Comparison of ENCODE assay signal across 9 mouse cellular contexts in the genomic region with DNA sequence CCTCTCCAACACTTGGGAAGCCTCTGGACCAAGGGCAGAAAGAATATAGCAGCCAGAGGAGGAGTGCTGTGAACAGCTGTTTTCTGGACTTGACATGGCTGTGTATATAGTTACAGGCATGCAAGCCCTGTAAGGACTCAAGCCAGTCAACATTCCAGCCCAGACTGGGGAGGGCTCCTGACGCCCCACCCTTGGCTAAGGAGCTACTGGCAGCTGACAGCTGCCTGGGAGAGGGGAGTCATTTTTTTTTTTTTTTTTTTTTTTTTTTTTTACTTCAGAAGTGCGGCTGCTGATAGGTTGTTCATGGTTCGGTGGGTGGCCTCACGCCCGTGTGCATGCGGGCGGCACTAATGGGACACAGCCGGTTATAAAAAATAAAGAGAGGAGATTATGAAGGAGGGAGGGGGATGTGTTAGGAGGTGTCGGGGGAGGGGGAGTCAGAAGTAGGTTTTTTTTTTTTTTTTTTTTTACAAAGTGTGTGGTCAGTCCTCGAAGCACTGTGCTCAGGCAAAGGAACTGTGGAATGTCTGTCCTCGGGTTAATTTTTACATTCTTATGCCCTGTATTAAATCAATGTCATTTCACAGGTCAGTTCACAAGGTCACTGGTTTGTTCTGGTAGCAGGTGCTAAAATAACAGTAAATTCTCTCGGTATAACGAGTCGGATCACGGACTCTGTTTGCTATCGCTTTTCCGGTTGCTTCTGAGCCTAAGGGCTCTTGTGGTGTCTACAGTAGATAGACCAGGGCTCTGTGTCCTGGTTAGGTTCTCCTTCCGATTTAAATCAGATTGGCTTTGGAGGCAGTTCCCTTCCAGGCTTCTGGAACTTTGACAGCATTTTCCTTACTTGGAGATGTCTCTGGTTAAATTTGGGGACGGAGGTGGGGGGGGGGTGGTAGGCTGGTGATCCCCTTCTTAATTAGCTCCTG.
DNase-seq lines count a peak whose midpoint lies in the region; ATAC-seq and TF ChIP-seq lines count a peak whose summit lies in the region.
"Had no signal": no experiment of that assay in that cellular context is flagged by ENCODE, and none has a peak within 500 bp of the region (broad histone marks: within the 10 kb centered on the region; RNA-seq: fewer than 3 reads in every experiment).

No protein-coding gene starts in this region.

- no peaks in the 10 kb centered on the region for H3K36me3 ChIP-seq in CH12.LX (replicated peaks in 1 of 2; ENCODE audit: control insufficient read depth in 1 of 2, insufficient read depth in 1 of 2, low read length in 1 of 2)
- no peaks in the 10 kb centered on the region for H3K36me3 ChIP-seq in embryonic facial prominence, embryonic 15.5 days
- H3K36me3 ChIP-seq in heart, embryonic 15.5 days: no peaks in the 10 kb centered on the region

- H3K27me3 ChIP-seq in CH12.LX (replicated peaks): no peaks in the 10 kb centered on the region
- H3K27me3 ChIP-seq in embryonic facial prominence, embryonic 15.5 days: no peaks in the 10 kb centered on the region
- H3K27me3 ChIP-seq in heart, embryonic 15.5 days: no peaks in the 10 kb centered on the region

- in situ Hi-C loops in CH12.LX (cut with MboI; ENCODE audit: low pct_ligation_motif_present, low pct_unique_long_range_greater_than_20kb, low sequenced_read_pairs): no loop called here

- dilution Hi-C loops in CH12.LX (cut with MboI; ENCODE audit: extremely low pct_ligation_motif_present, extremely low pct_unique_long_range_greater_than_20kb, low sequenced_read_pairs): no loop called here

- H3K79me2 ChIP-seq in CH12.LX (replicated peaks; ENCODE audit: control insufficient read depth, extremely low read depth, insufficient read depth, poor library complexity, severe bottlenecking): no peaks in the 10 kb centered on the region

- no peak for TF ChIP-seq RAD21 in CH12.LX (IDR thresholded peaks at IDR 0.05; ENCODE audit: low read depth, low read length)

- 12% methylated on average over 19 of the region's 19 CpGs for WGBS in embryonic facial prominence, embryonic 15.5 days
- 28% methylated on average over 19 of the region's 19 CpGs for WGBS in heart, embryonic 15.5 days

- no peak for TF ChIP-seq POLR2A in CH12.LX (IDR thresholded peaks at IDR 0.05; ENCODE audit: low read depth, low read length)

- peaks cover 7% of the 10 kb centered on the region for H3K9me3 ChIP-seq in CH12.LX (replicated peaks; ENCODE audit: low read length)
- no peaks in the 10 kb centered on the region for H3K9me3 ChIP-seq in embryonic facial prominence, embryonic 15.5 days (replicated peaks)
- H3K9me3 ChIP-seq in heart, embryonic 15.5 days (replicated peaks): no peaks in the 10 kb centered on the region

- H3K4me2 ChIP-seq in CH12.LX (ENCODE audit: insufficient read depth, low read depth, poor library complexity, severe bottlenecking): no peak overlapping the region
- peak overlapping the region; percentile 39 for H3K4me2 ChIP-seq in embryonic facial prominence, embryonic 15.5 days (replicated peaks)
- H3K4me2 ChIP-seq in heart, embryonic 15.5 days: peak overlapping the region; percentile 55

- DNase-seq in CH12.LX (ENCODE audit: extremely low read depth): no peak
- peak; percentile 54 for DNase-seq in kidney, postnatal 10 days
- DNase-seq in lung, postnatal 36 days: peak; percentile 69
- no peak for DNase-seq in ovary, postnatal 14 days (ENCODE audit: low spot score)
- no peak for DNase-seq in adrenal gland, adult 8-10 months
- no peak for DNase-seq in thymus, postnatal 25 days

- no peak for TF ChIP-seq CTCF in CH12.LX (conservative IDR thresholded peaks at IDR 0.05 in 1 of 2, IDR thresholded peaks at IDR 0.05 in 1 of 2; ENCODE audit: low read depth in 2 of 2, low read length in 2 of 2)

- no peak overlapping the region for H3K9ac ChIP-seq in CH12.LX (ENCODE audit: insufficient read depth, low read depth)
- no peak overlapping the region for H3K9ac ChIP-seq in embryonic facial prominence, embryonic 15.5 days
- H3K9ac ChIP-seq in heart, embryonic 15.5 days: 0 out of 2 replicates have a peak overlapping the region, but pooled peaks have one; percentile 14

- H3K4me3 ChIP-seq in CH12.LX (replicated peaks in 1 of 3; ENCODE audit: low read depth in 2 of 3, low read length in 2 of 3, poor library complexity in 1 of 3): no peak overlapping the region
- 0 out of 2 replicates have a peak overlapping the region, but pooled peaks have one; percentile 7 for H3K4me3 ChIP-seq in embryonic facial prominence, embryonic 15.5 days (replicated peaks)
- H3K4me3 ChIP-seq in heart, embryonic 15.5 days: peak overlapping the region; percentile 26
- H3K4me3 ChIP-seq: megakaryocyte, embryonic 14.5 days had no signal

- no peak for TF ChIP-seq EP300 in CH12.LX (IDR thresholded peaks at IDR 0.05; ENCODE audit: low read length)

- peak; percentile 86 for ATAC-seq in embryonic facial prominence, embryonic 15.5 days (ENCODE audit: insufficient number of reproducible peaks, low FRiP score, low TSS enrichment, low read depth)
- peak; percentile 57 for ATAC-seq in heart, embryonic 15.5 days (replicated peaks; ENCODE audit: insufficient number of reproducible peaks, insufficient read depth, low FRiP score, low read depth)

- H3K4me1 ChIP-seq in CH12.LX (ENCODE audit: control insufficient read depth in 1 of 2, insufficient read depth in 2 of 2): peaks cover 3 to 26% of the 10 kb centered on the region in 2 experiments; a peak in 3 of 4 replicates
- peaks cover 24% of the 10 kb centered on the region for H3K4me1 ChIP-seq in embryonic facial prominence, embryonic 15.5 days
- peaks cover 18% of the 10 kb centered on the region for H3K4me1 ChIP-seq in heart, embryonic 15.5 days (replicated peaks)

- H3K27ac ChIP-seq in CH12.LX (ENCODE audit: insufficient read depth, low read depth): no peak overlapping the region
- peak overlapping the region; percentile 29; the same call in 1 of the 2 replicates for H3K27ac ChIP-seq in embryonic facial prominence, embryonic 15.5 days (replicated peaks)
- peak overlapping the region; percentile 48 for H3K27ac ChIP-seq in heart, embryonic 15.5 days

TF ChIP-seq in CH12.LX, 34 proteins besides CTCF, POLR2A, EP300 and RAD21:
- TF ChIP-seq MYC (IDR thresholded peaks at IDR 0.05; ENCODE audit: low read depth, low read length): no peak
- TF ChIP-seq ZNF384 (IDR thresholded peaks at IDR 0.05; ENCODE audit: low read depth, low read length): peak; percentile 46

Comparison
In these comparisons a context has a peak if more than half of its experiments do, and no peak if none do; other contexts are left out.
1. DNase-seq: peak in kidney, postnatal 10 days (single experiment) and lung, postnatal 36 days (single experiment); none in CH12.LX (single experiment), ovary, postnatal 14 days (single experiment), adrenal gland, adult 8-10 months (single experiment) and thymus, postnatal 25 days (single experiment).
2. H3K4me3 ChIP-seq: peak in embryonic facial prominence, embryonic 15.5 days (single experiment) and heart, embryonic 15.5 days (single experiment); none in CH12.LX (0 of 3).